Mouse (Mus musculus) testis, postnatal 14 days (tissue): ENCODE results near the gene Gm13084.
"Not testable (repeated sequence)": the region's sequence is repeated elsewhere in the genome, so short reads cannot be mapped to it uniquely, and the experiment has no call there.

Experiments used
- DNase-seq: peaks from one replicate; pipeline ENCODE4 v3.0.0; 2021; ENCODE audit warnings: low spot score

The Gm13084 gene

GRCm38 (mm10) chr4:143815993-143816392 lies at the start of gene Gm13084:
TSS of gene Gm13084 (minus strand) at chr4:143816093.
- DNase-seq = no peak

- not testable (repeated sequence) for DNase-seq
Measured at GRCm38 (mm10) chr4:143846197-143846596, 30.3 kb upstream of the Gm13084 start, which contains the start of gene Gm13103. TSS of gene Gm13103 (plus strand) at chr4:143846497.

- not testable (repeated sequence) for DNase-seq
Measured at GRCm38 (mm10) chr4:143789052-143789451, 26.8 kb downstream of the Gm13084 start, which contains the start of gene Gm13023. TSS of gene Gm13023 (plus strand) at chr4:143789352.
